Mouse (Mus musculus) cortical plate, adult 2 months (tissue): ENCODE data around the gene Gm28635.

Source experiments
- CTCF ChIP-seq: fragments of 200-500 bp; IDR thresholded peaks from 2 replicates; pipeline ENCODE4 v1.5.1; 2011; ENCODE audit warnings: mild to moderate bottlenecking, control low read depth, low read length; ENCODE audit not compliant: insufficient read depth; ENCODE audit errors: extremely low read depth
- POLR2A ChIP-seq: fragments of 200-500 bp; IDR thresholded peaks from 2 replicates; pipeline ENCODE4 v1.6.1; 2011; ENCODE audit warnings: mild to moderate bottlenecking, low read length, control low read depth; ENCODE audit not compliant: insufficient read depth; ENCODE audit errors: extremely low read depth

GRCm38 (mm10) chr2:84711898-84712297 lies 34.1 kb upstream of the Gm28635 start:
- TF ChIP-seq CTCF (no peak), POLR2A (no peak)
